Mouse (Mus musculus): ENCODE results near the gene Rab8b. TPM values are rescaled to one million over a fixed set of nuclear protein-coding genes. Genes with fewer than 3 reads are reported as not detected.

Gene Rab8b
- polyA plus RNA-seq (2016; fragmentation: Nextera tagmentation; extraction: Ambion mirVana): 34.8 and 37.2 TPM in 2 replicates

DNA sequence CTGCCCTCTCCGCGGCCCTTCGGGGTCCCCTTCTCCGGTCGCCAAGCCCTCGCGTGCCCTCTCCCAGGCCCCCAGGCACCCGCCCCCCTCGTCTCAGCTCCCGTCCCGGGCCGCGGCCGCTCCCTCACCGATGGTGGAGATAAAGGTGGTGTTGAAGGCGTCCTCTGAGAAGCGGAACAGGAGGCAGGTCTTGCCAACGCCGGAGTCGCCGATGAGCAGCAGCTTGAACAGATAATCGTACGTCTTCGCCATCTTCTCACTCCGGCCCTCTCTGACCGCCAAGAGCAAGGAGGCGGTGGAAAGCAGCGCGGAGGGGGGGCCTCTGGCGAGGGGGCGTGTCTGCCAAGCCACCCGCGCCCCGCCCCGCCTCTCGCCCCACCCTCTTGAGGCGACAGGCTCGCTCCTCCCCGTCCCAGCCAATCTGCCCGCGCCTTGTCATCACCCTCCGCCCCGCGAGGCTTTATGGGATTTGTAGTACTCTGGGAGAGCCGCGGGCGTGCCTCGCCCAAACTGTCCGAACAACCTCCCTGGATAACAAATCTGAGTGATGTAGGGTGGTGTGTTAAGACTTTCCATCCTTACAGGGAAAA is at the start of gene Rab8b:
TSS of gene Rab8b (minus strand) at position 306 of the 590 bp plus-strand sequence.
- no peaks in the 10 kb centered on the region for H3K27me3 ChIP-seq
- under 1% methylated on average over 49 of the region's 49 CpGs for WGBS
- H3K4me1 ChIP-seq: peaks cover 17% of the 10 kb centered on the region
- peak within 1 kb of the TSS; percentile 91 for H3K9ac ChIP-seq (replicated peaks)
- H3K9me3 ChIP-seq: no peaks in the 10 kb centered on the region
- H3K4me3 ChIP-seq: peak within 1 kb of the TSS; percentile 89
- ATAC-seq (ENCODE audit: low FRiP score, low read depth): peak; percentile 98
- H3K36me3 ChIP-seq: no peaks in the 10 kb centered on the region
- peak within 1 kb of the TSS; percentile 89 for H3K27ac ChIP-seq (replicated peaks)
- peak within 1 kb of the TSS; percentile 82 for H3K4me2 ChIP-seq (replicated peaks)

DNA sequence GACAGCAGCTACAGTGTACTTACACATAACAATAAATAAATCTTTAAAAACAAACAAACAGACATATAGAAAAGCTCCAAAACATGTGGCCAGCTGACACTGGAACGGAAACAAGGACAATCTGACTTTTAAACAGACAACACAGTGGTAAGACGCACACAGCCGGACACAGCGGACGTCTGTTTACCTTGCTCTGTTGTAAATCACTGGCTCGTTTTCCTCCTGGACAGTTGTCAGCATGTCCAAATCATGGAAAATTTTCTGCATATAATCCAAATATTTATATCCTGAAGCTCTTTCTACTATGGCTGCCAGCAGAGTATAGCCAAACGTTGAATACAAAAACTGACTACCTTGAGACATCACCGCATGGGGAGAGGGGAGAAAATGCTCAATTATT is 48.0 kb upstream of the Rab8b start:
- ATAC-seq (ENCODE audit: low FRiP score, low read depth): no peak
- no peak overlapping the region for H3K9ac ChIP-seq (replicated peaks)

DNA sequence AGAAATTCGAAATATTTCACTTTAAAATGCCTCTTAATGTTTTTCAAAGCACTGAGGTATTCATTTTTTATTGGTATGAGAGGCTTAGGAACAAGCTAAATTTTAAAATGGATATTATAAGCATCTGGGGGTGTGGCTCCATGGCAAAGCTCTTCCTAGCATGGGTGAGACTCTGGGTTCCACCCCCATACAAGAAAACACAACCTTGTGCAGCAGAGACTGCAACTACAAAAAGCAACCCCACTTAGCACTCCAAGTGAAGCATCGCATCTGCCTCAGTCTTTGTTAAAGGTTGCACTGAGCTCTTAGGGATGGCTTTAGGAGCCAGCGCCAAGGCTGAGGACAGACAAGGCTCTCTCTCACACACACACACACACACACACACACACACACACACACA is 42.0 kb upstream of the Rab8b start:
- WGBS: 78% methylated on average over 3 of the region's 3 CpGs
- H3K36me3 ChIP-seq: no peaks in the 10 kb centered on the region
- H3K27me3 ChIP-seq: no peaks in the 10 kb centered on the region
- H3K9me3 ChIP-seq: no peaks in the 10 kb centered on the region
- no peak for ATAC-seq (ENCODE audit: low FRiP score, low read depth)
- no peak overlapping the region for H3K4me3 ChIP-seq
- H3K27ac ChIP-seq (replicated peaks): no peak overlapping the region
- no peak overlapping the region for H3K9ac ChIP-seq (replicated peaks)
- H3K4me2 ChIP-seq (replicated peaks): no peak overlapping the region
- H3K4me1 ChIP-seq: no peaks in the 10 kb centered on the region

More for the DNA sequence above, 48.0 kb upstream of the Rab8b start:
- H3K27ac ChIP-seq (replicated peaks): no peak overlapping the region
- no peak overlapping the region for H3K4me3 ChIP-seq
- peaks cover 15% of the 10 kb centered on the region for H3K36me3 ChIP-seq
- 91% methylated on average over 8 of the region's 8 CpGs for WGBS
- no peaks in the 10 kb centered on the region for H3K9me3 ChIP-seq
- no peaks in the 10 kb centered on the region for H3K27me3 ChIP-seq
- no peak overlapping the region for H3K4me2 ChIP-seq (replicated peaks)
- H3K4me1 ChIP-seq: no peaks in the 10 kb centered on the region

DNA sequence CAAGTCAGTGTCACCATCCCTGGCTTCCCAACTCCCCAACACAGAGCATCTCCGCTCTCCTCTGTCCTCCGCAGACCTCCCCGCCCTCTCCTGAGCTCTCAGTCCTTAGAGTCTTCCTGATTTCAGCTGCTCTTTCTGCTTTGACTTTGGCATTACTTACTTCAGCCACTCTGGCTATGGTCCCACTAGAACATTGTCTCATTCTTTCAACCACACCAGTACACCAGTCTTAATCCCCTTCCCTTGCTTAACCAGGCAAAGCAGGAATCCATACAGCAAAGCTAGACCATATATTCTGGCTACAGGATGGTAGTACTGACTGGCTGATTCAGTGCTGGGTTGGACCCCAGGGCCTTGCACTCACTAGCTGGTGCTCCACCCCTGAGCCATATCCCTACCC is 38.0 kb upstream of the Rab8b start:
- Histone ChIP-seq H3K27ac (replicated peaks) (no peak overlapping the region), H3K36me3 (no peaks in the 10 kb centered on the region), H3K4me1 (no peaks in the 10 kb centered on the region), H3K9me3 (no peaks in the 10 kb centered on the region), H3K4me2 (replicated peaks) (no peak overlapping the region), H3K9ac (replicated peaks) (no peak overlapping the region), H3K27me3 (no peaks in the 10 kb centered on the region), H3K4me3 (no peak overlapping the region)
- ATAC-seq (ENCODE audit: low FRiP score, low read depth): no peak
- 86% methylated on average over 3 of the region's 3 CpGs for WGBS

DNA sequence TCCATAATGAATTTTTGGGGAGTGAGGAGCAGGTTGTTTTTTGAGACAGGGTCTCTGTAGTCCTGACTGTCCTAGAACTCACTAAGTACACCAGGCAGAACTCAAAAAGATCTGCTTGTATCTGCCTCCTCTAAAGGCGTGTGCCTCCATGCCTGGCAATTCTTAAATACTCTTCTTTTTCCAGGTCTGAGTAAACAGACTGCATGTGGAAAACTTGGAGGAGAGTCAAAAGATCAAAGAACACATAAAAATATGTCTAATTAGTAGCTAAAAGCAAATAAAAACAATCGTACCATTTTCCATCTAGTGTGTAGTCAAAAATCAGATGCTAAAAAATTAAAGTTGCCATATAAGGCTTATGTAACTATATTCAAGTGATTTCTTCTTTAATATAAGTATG is 33.4 kb upstream of the Rab8b start:
- no peaks in the 10 kb centered on the region for H3K9me3 ChIP-seq
- no peak overlapping the region for H3K4me2 ChIP-seq (replicated peaks)
- peaks cover 11% of the 10 kb centered on the region; the same call in 1 of the 2 replicates for H3K36me3 ChIP-seq
- H3K4me3 ChIP-seq: no peak overlapping the region
- no peaks in the 10 kb centered on the region for H3K27me3 ChIP-seq
- H3K4me1 ChIP-seq: no peaks in the 10 kb centered on the region
- no peak overlapping the region for H3K9ac ChIP-seq (replicated peaks)
- H3K27ac ChIP-seq (replicated peaks): no peak overlapping the region
- WGBS: 85% methylated on average over 2 of the region's 2 CpGs
- ATAC-seq (ENCODE audit: low FRiP score, low read depth): no peak

DNA sequence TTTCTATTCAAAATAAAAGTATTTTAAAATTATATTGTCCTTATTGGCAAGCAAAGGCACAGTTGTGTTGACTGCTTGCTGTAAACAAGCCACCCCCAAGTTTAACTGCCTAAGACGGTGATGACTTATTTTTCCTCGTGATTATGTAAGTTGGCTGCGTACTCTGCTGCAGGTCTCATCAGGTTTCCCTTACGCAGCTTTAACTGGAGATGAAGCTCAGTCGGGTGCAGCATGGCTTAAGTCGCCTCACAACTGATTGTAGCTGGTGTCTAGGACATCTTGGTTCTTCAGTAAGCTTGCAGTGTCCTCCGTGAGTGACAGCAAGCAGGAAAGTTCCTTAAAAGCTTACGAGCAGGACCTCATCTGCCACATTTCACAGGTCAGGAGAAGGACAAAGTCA is 32.8 kb upstream of the Rab8b start:
- ATAC-seq (ENCODE audit: low FRiP score, low read depth): no peak
- H3K4me1 ChIP-seq: no peaks in the 10 kb centered on the region

DNA sequence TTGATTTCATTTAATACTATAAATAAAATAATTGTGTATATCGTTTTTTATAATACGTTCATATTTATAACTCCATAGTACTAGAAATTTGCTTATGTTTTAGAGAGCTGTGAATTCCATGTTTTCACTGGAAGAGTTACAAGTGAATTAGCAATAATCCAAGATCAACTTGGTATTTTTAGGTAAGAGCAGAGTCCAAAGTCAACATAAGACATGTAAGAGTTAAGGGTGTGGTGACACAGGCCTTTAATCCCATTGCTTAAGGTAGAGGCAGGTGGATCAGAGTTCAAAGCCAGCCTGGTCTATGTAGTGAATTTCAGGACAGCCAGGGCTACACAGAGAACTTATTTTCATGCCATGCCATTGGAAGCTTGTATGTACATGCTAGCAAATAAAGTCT is 29.0 kb upstream of the Rab8b start:
- Histone ChIP-seq H3K36me3 (peaks cover 11% of the 10 kb centered on the region; the same call in 1 of the 2 replicates), H3K27ac (replicated peaks) (no peak overlapping the region), H3K9ac (replicated peaks) (no peak overlapping the region), H3K27me3 (no peaks in the 10 kb centered on the region), H3K4me3 (no peak overlapping the region), H3K4me1 (peaks cover 12% of the 10 kb centered on the region), H3K4me2 (replicated peaks) (no peak overlapping the region), H3K9me3 (no peaks in the 10 kb centered on the region)
- WGBS: 94% methylated on average over 2 of the region's 2 CpGs
- ATAC-seq (ENCODE audit: low FRiP score, low read depth): no peak

More for the DNA sequence above, 32.8 kb upstream of the Rab8b start:
- H3K36me3 ChIP-seq: peaks cover 11% of the 10 kb centered on the region; the same call in 1 of the 2 replicates
- H3K27ac ChIP-seq (replicated peaks): no peak overlapping the region
- H3K9me3 ChIP-seq: no peaks in the 10 kb centered on the region
- H3K4me2 ChIP-seq (replicated peaks): no peak overlapping the region
- WGBS: 85% methylated on average over 8 of the region's 8 CpGs
- no peak overlapping the region for H3K4me3 ChIP-seq
- H3K27me3 ChIP-seq: no peaks in the 10 kb centered on the region
- no peak overlapping the region for H3K9ac ChIP-seq (replicated peaks)

DNA sequence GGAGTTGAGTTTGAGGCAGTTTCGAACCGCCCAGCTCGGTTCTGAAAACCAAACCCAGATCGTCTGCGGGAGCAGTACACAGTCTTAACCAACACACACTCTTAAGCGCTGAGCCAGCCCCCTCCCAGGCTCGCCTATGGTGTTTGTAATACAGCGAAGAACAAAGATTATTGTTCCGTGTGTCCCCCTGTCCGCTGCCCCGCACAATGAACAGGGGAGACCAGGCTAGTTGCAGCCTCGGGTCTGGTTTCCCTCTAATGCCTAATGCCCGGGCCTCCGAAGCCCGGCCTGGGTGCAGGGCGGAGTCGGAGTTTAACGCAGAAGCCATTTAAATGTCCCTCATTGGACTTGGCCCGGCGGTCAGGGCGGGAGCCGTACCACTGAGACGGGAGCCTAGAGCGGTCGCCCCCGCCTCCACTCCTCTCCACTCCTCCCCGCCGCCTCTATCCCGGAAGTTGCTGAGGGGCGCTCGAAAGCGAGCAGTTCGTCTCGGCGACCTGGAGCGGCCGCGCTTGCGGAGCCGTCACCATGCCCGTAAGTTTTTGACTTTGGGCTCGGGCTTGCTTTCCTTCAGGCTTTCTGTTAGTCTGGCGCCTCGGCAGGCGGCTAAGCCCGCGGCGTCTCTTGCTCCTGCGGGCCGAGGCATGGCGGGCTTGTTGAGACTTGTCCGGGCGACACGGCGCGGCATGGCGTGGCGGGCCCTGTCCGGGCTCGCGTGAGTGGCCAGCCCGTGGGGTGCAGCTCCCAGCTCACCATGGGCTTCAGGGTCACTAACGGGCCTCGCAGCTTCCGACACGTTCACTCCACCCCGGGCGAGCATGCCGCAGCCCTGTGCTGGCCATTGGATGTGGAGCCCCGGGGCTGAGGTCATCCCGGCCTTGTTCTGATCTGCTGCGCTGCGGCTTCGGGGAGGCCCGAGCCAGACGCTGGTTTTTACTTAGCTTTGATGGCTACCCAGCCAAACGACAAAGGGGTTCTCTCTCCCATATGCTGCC is 26.5 kb upstream of the Rab8b start, which contains the start of gene Rps27l:
TSS of gene Rps27l (plus strand) at position 440 of the 995 bp plus-strand sequence.
- Histone ChIP-seq H3K27me3 (no peaks in the 10 kb centered on the region), H3K27ac (replicated peaks) (peak within 1 kb of the TSS; percentile 95), H3K4me2 (replicated peaks) (peak within 1 kb of the TSS; percentile 82), H3K4me3 (peak within 1 kb of the TSS; percentile 89), H3K36me3 (peaks cover 11% of the 10 kb centered on the region; the same call in 1 of the 2 replicates), H3K9ac (replicated peaks) (peak within 1 kb of the TSS; percentile 87), H3K9me3 (no peaks in the 10 kb centered on the region), H3K4me1 (peaks cover 12% of the 10 kb centered on the region)
- ATAC-seq (ENCODE audit: low FRiP score, low read depth): peak; percentile 99
- WGBS: under 1% methylated on average over 77 of the region's 77 CpGs

DNA sequence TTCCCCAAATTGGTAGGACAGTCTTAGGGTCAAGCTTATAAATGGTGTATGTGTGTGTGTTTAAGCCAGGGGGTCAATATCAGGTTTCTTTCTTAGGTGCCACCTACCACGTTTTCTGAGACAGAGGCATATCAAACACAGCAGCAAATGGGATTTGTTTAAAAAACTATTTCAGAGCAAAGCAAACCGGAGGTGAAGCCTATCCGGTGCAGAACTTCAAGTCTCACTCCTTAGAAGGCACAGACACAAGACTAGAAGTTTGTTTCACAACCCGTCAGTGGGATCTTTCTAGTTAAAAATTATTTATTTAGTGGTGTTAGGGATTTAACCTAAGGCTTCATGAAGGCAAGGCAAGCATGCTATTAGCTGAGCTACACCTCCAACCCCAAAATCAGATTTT is 25.7 kb upstream of the Rab8b start:
- 22% methylated on average over 4 of the region's 4 CpGs for WGBS
- Histone ChIP-seq H3K36me3 (peaks cover 11% of the 10 kb centered on the region; the same call in 1 of the 2 replicates), H3K9ac (replicated peaks) (peak overlapping the region; percentile 87; the same call in 1 of the 2 replicates), H3K4me2 (replicated peaks) (peak overlapping the region; percentile 82), H3K27ac (replicated peaks) (peak overlapping the region; percentile 95), H3K4me3 (peak overlapping the region; percentile 89), H3K27me3 (no peaks in the 10 kb centered on the region), H3K9me3 (no peaks in the 10 kb centered on the region), H3K4me1 (peaks cover 12% of the 10 kb centered on the region)
- no peak for ATAC-seq (ENCODE audit: low FRiP score, low read depth)

DNA sequence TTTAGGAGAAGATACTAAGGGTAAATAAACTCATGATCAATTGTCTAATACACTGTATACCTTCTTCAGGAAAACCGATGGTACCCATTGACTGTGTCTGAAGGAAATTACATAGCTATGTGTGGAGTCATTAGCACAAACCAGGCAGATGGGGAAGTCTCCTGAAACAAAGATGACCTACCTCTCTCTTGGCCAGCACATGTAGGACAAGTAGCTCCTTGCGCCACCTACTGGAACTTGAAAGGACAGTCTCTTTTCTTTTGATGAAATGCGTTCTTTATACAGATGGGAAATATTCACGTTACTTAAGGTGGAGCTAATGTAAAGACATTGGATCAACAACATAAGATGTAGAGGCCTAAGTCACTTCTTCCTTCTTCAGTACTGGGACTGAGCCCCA is 19.3 kb upstream of the Rab8b start:
- WGBS: 7% methylated on average over 4 of the region's 4 CpGs
- H3K4me2 ChIP-seq (replicated peaks): no peak overlapping the region
- no peak for ATAC-seq (ENCODE audit: low FRiP score, low read depth)

DNA sequence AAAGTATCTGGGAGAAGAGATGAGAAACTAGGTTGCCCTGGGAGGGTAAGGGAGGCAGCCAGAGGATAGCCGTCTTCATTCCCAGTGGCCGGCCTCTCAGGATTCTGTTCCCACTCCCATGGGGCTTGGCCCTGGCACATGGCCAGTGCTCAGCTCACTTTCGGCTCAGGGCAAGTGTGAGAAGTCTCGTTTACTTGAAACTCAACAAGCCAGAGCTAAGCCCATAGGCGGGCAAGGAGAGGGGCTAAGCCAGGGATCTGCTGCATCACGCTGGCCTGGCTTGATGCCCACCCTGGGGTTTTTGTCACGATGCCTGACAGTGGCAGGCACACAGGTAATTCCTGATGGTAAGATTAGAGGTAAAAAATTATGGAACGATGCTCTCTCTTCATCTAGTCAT is 18.0 kb upstream of the Rab8b start:
- 81% methylated on average over 8 of the region's 8 CpGs for WGBS
- Histone ChIP-seq H3K4me3 (no peak overlapping the region), H3K9me3 (no peaks in the 10 kb centered on the region), H3K27ac (replicated peaks) (no peak overlapping the region), H3K27me3 (no peaks in the 10 kb centered on the region; the same call in 1 of the 2 replicates), H3K9ac (replicated peaks) (no peak overlapping the region), H3K36me3 (no peaks in the 10 kb centered on the region), H3K4me1 (peaks cover 26% of the 10 kb centered on the region), H3K4me2 (replicated peaks) (no peak overlapping the region)
- no peak for ATAC-seq (ENCODE audit: low FRiP score, low read depth)

More for the DNA sequence above, 19.3 kb upstream of the Rab8b start:
- Histone ChIP-seq H3K36me3 (no peaks in the 10 kb centered on the region), H3K27me3 (no peaks in the 10 kb centered on the region; the same call in 1 of the 2 replicates), H3K4me1 (peaks cover 16% of the 10 kb centered on the region), H3K4me3 (no peak overlapping the region), H3K27ac (replicated peaks) (no peak overlapping the region), H3K9me3 (no peaks in the 10 kb centered on the region), H3K9ac (replicated peaks) (no peak overlapping the region)
